Mouse (Mus musculus) testis, adult 2 months (tissue): ENCODE results near the gene Gm12184. TPM values are rescaled to one million over a fixed set of nuclear protein-coding genes. Genes with fewer than 3 reads are reported as not detected.

Experiments used
- H3K27ac ChIP-seq: fragments of 200-500 bp; 2 replicates; pipeline ENCODE4 v1.5.1; 2012; ENCODE audit warnings: low read depth, low read length; ENCODE audit not compliant: control insufficient read depth, insufficient read depth
- H3K27me3 ChIP-seq: fragments of 200-500 bp; 2 replicates; pipeline ENCODE4 v1.6.1; 2012; ENCODE audit warnings: mild to moderate bottlenecking, low read length, moderate library complexity; ENCODE audit not compliant: control insufficient read depth, insufficient read depth
- H3K36me3 ChIP-seq: fragments of 200-500 bp; 2 replicates; pipeline ENCODE4 v1.6.1; 2012; ENCODE audit warnings: mild to moderate bottlenecking, low read length; ENCODE audit not compliant: control insufficient read depth, insufficient read depth
- H3K4me1 ChIP-seq: fragments of 200-500 bp; 2 replicates; pipeline ENCODE4 v1.6.1; 2012; ENCODE audit warnings: low read length; ENCODE audit not compliant: control insufficient read depth, insufficient read depth
- H3K4me3 ChIP-seq: fragments of 200-500 bp; 2 replicates; pipeline ENCODE4 v1.5.1; 2012; ENCODE audit warnings: low read depth, mild to moderate bottlenecking, low read length, moderate library complexity, mixed read lengths; ENCODE audit not compliant: control insufficient read depth
- CTCF ChIP-seq: fragments of 200-500 bp; IDR thresholded peaks from 2 replicates; pipeline ENCODE4 v1.5.1; 2012; ENCODE audit warnings: low read depth, mild to moderate bottlenecking, inconsistent platforms, low read length, moderate library complexity; ENCODE audit not compliant: control insufficient read depth, insufficient read depth, insufficient replicate concordance
- POLR2A ChIP-seq: fragments of 200-500 bp; IDR thresholded peaks from 2 replicates; pipeline ENCODE4 v1.6.1; 2012; ENCODE audit warnings: low read depth, mild to moderate bottlenecking, inconsistent platforms, low read length, moderate library complexity; ENCODE audit not compliant: control insufficient read depth
- polyA plus RNA-seq: library from polyadenylated mRNA; depleted of rRNA; stranded (reverse); fragments of >200 nt; gene quantifications from 2 replicates; pipeline ENCODE4 v1.2.3, GENCODE M21; 2012

Gene Gm12184
- polyA plus RNA-seq, 1 experiment, result 7.2 TPM

DNA sequence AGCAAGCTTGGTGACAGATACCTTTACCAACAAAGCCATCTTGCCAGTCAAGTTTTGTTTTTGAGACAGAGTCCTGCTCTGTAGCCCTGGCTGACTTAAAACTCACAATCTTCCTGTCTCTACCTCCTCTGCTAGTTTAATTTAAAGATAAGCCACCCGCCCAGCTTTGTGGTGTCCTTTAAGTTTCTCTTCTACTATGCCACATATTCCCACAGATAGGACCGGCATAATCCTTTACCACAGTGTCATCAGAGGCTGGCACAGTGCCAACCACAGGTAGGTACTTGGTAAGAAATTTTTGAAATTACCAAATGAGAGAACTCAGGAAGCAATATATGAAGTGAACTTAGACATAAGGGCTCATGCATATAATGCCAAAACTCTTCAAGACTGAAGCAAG is 16.3 kb downstream of the Gm12184 start:
- Histone ChIP-seq H3K4me1 (no peaks in the 10 kb centered on the region; the same call in 1 of the 2 replicates), H3K27me3 (no peaks in the 10 kb centered on the region), H3K36me3 (peaks cover 5% of the 10 kb centered on the region), H3K27ac (no peak overlapping the region), H3K4me3 (no peak overlapping the region)
- no peak for TF ChIP-seq CTCF
- TF ChIP-seq POLR2A, result no peak

DNA sequence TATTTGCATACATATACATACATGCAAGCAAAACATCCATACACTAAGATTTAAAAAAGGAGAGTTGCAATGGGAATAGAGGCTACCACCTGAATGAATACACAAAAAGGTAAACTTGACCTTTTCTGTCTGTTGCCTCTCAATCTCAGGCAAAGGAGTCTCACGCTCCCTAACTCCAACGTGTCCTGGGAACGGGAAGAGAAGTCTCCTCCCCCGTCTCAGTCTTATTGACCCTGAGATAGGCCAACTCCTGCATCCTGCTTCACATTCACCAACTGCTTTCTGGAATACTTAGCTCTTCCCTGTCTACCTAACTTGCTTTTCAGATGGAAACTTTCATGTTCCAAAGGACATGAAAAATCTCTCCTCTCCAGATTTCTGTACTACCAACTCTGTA is 17.0 kb downstream of the Gm12184 start:
- Histone ChIP-seq H3K4me3 (no peak overlapping the region), H3K27ac (no peak overlapping the region; the same call in 1 of the 2 replicates), H3K27me3 (no peaks in the 10 kb centered on the region), H3K36me3 (peaks cover 5% of the 10 kb centered on the region), H3K4me1 (no peaks in the 10 kb centered on the region; the same call in 1 of the 2 replicates)
- TF ChIP-seq CTCF, result no peak
- TF ChIP-seq POLR2A, result no peak

DNA sequence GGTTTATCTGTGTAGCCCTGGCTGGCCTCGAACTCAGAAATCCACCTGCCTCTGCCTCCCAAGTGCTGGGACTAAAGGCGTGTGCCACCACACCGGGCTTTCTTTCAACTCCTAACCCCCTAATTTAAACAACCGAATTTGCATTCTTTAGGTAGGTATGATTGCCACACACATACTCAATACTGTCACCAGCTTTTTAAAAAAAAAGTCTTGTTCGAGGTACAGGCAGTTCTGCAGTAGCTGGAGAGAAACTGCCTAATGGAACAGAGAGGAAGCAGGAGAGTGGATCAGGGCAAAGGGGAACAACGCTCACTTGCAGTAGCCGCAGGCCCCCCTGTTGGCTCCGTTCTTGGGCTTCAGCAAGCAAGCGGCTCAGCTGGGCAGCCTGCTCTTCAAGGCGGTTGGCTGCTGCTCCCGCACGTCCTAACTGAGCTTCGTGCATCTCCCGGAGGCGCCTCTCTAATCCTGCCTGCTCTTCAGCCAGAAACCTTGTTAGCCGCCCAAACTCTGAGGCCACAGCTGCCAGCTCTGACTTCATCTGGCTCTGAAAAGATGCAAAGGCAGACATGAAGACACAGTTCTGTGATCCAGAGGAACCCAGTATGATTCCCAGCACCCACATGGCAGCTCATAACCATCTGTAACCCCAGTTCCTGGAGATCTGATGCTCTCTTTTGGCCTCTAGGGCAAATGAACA is 17.6 kb downstream of the Gm12184 start:
- no peak overlapping the region for H3K27ac ChIP-seq
- H3K27me3 ChIP-seq, result no peaks in the 10 kb centered on the region
- H3K36me3 ChIP-seq, result peaks cover 6% of the 10 kb centered on the region
- H3K4me3 ChIP-seq, result no peak overlapping the region
- TF ChIP-seq CTCF (no peak), POLR2A (no peak)
- no peaks in the 10 kb centered on the region; the same call in 1 of the 2 replicates for H3K4me1 ChIP-seq

DNA sequence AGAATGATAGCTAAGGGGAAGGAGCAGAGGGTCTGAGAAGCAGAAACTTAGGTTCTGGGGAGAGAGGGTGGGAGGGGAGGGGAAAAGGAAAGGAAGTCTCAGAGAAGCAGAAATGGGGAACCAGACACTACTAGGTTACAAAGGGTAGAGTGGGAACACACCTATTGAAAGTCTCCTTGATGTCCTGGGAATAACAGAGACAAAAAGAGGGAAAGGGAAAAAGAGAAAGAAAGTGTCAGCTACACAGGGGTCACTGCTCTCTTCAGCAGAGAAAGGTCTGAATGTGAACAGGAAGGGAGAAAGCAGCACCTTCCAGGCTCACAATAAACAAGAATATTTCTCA is 18.2 kb downstream of the Gm12184 start:
- Histone ChIP-seq H3K27me3 (no peaks in the 10 kb centered on the region), H3K4me1 (no peaks in the 10 kb centered on the region; the same call in 1 of the 2 replicates), H3K27ac (no peak overlapping the region), H3K4me3 (no peak overlapping the region), H3K36me3 (peaks cover 6% of the 10 kb centered on the region)
- TF ChIP-seq CTCF (no peak), POLR2A (no peak)

DNA sequence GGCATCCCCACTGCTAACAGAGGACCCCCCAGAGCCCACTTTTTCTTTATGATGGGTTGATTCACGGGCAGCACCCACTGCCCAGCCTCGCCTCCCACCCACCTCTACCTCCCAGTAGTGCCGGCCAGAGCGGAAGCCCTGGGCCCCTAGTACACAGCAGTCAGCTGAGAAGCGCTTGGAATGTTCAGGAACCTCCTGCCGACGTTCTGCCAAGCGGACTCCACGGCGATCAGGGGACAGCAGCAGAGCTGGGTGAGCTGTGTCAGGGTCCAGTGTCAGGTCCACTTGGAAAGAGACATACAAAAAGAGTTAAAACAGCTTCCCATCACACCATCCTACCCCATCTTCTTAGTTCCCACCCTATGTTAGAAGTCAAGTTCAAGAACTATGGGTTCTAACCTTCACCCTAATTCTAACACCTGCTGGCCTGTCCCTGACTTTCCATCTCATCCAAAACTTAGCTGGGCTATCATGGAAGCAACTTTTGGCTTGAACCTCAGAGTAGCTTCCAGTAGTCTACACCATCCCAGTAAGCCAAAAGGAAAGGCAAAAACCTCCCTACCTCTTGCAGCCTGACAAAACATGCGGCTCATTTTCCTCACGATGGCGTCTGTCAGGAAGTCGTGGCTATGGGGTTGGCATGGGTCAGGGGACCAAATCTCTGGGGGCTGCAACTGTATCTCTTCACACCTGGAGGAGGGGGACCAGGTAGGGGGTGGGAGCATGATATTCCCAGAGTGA is 18.7 kb downstream of the Gm12184 start:
- Histone ChIP-seq H3K27ac (no peak overlapping the region), H3K36me3 (peaks cover 6% of the 10 kb centered on the region), H3K27me3 (no peaks in the 10 kb centered on the region), H3K4me1 (no peaks in the 10 kb centered on the region; the same call in 1 of the 2 replicates), H3K4me3 (no peak overlapping the region)
- no peak for TF ChIP-seq POLR2A
- TF ChIP-seq CTCF, result no peak

DNA sequence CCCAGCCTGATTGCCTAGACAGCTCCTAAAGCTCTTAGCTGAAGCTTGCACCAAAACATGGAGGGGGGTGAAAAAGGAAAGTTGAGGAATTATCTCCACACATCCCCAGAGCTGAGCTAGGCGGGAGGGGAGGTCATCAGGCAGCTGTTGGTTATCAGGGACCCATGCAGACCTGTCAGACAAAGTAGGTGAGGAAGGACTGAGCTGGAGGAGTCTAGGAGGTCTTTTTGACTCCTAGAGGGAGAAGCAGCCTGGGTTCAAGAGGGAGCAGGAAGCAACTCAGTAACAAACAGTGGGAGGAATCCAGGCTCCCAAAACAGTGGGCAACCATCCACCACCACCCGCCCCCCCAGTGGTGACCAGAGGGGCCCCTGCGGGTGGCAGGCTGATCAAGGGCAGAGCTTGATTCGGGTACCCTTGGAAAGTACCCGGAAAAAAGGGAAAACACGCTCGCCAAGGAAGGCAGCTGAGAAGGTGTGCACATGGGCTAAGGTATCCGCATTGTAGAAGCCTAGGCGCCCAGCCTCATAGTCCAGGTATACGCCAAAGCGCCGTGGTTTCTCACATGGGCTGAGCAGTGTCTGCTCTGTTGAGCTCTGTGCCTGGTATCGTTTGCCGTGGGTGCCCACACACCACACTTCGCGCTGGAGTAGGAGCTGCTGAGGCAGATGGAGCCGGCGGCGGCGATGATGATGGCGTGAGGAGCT is 19.4 kb downstream of the Gm12184 start:
- H3K36me3 ChIP-seq, result peaks cover 6% of the 10 kb centered on the region
- H3K4me1 ChIP-seq, result no peaks in the 10 kb centered on the region; the same call in 1 of the 2 replicates
- H3K27ac ChIP-seq, result no peak overlapping the region
- TF ChIP-seq CTCF, result no peak
- TF ChIP-seq POLR2A, result no peak; the same call in 1 of the 2 replicates
- H3K27me3 ChIP-seq, result no peaks in the 10 kb centered on the region
- H3K4me3 ChIP-seq, result no peak overlapping the region

DNA sequence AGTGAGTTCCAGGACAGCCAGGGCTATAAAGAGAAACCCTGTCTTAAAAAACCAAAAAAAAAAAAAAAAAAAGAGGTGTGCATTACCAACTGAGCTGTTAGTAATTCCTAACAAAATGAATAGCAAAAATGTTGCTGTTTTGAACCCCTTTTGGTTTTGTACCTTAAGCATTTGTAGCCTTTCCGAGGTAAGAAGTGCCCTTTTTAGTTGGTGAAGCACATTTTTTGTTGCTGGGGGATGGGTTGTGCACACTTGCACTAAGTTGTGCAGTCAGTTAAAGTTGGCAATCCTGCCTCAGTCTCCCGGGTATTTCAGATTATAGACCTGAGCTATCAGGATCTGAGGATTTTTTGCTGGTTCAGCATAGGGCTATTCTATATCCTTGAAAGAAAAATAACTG is 21.5 kb downstream of the Gm12184 start:
- peaks cover 6% of the 10 kb centered on the region for H3K36me3 ChIP-seq
- no peak overlapping the region for H3K4me3 ChIP-seq
- H3K27ac ChIP-seq, result no peak overlapping the region
- no peak for TF ChIP-seq POLR2A
- TF ChIP-seq CTCF, result no peak
- H3K4me1 ChIP-seq, result peaks cover 2% of the 10 kb centered on the region
- no peaks in the 10 kb centered on the region for H3K27me3 ChIP-seq
